Comparison of ENCODE assay signal across 12 mouse cellular contexts in the genomic region with DNA sequence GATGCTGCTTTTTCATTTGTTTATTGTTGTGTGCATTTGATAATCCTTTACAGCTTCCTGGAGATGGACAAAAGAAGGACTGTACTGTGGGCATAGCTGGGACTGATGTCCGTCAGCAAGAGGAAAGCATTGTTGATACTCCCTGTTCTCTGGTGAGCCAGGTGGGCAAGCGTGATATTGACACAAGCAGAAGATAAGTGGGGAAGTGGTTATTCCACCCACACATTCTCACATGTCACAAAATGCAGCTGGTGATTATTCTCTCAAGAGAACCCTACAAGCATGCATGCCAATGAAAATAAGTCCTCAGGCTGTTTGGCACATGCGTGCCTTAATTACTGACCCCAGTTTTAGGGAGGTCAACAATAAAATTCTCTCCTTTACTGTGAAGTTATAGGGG.
DNase-seq lines count a peak whose midpoint lies in the region; ATAC-seq lines count a peak whose summit lies in the region.
"Had no signal": no experiment of that assay in that cellular context is flagged by ENCODE, and none has a peak within 500 bp of the region (broad histone marks: within the 10 kb centered on the region; RNA-seq: fewer than 3 reads in every experiment).

No protein-coding gene starts in this region.

- H3K27ac ChIP-seq in forebrain, embryonic 14.5 days (ENCODE audit: low read depth, low read length): no peak overlapping the region
- no peak overlapping the region for H3K27ac ChIP-seq in forebrain, embryonic 12.5 days
- H3K27ac ChIP-seq in hindbrain, embryonic 10.5 days: no peak overlapping the region
- H3K27ac ChIP-seq: hindbrain, embryonic 12.5 days; limb, embryonic 15.5 days; midbrain, embryonic 12.5 days had no signal

- no peaks in the 10 kb centered on the region for H3K4me1 ChIP-seq in forebrain, embryonic 14.5 days (ENCODE audit: control insufficient read depth, insufficient read depth, low read length)
- H3K4me1 ChIP-seq in forebrain, embryonic 12.5 days: 0 out of 2 replicates have a peak, but pooled peaks cover 3% of the 10 kb centered on the region
- H3K4me1 ChIP-seq in hindbrain, embryonic 10.5 days (replicated peaks): no peaks in the 10 kb centered on the region
- H3K4me1 ChIP-seq: hindbrain, embryonic 12.5 days; limb, embryonic 15.5 days had no signal

- H3K9ac ChIP-seq in forebrain, embryonic 14.5 days (ENCODE audit: low read length): no peak overlapping the region
- no peak overlapping the region for H3K9ac ChIP-seq in forebrain, embryonic 12.5 days
- H3K9ac ChIP-seq: hindbrain, embryonic 12.5 days; limb, embryonic 15.5 days; midbrain, embryonic 12.5 days had no signal

- no peaks in the 10 kb centered on the region for H3K27me3 ChIP-seq in forebrain, embryonic 14.5 days (replicated peaks; ENCODE audit: control insufficient read depth, insufficient read depth, low read length)
- H3K27me3 ChIP-seq in forebrain, embryonic 12.5 days: no peaks in the 10 kb centered on the region
- no peaks in the 10 kb centered on the region for H3K27me3 ChIP-seq in hindbrain, embryonic 10.5 days (ENCODE audit: insufficient read depth, poor library complexity, severe bottlenecking)
- H3K27me3 ChIP-seq: hindbrain, embryonic 12.5 days; limb, embryonic 15.5 days; midbrain, embryonic 12.5 days had no signal

- no peak overlapping the region for H3K4me2 ChIP-seq in forebrain, embryonic 14.5 days (ENCODE audit: low read length)
- H3K4me2 ChIP-seq in forebrain, embryonic 12.5 days: no peak overlapping the region
- H3K4me2 ChIP-seq: hindbrain, embryonic 12.5 days; limb, embryonic 15.5 days; midbrain, embryonic 12.5 days had no signal

- H3K4me3 ChIP-seq in forebrain, embryonic 14.5 days (ENCODE audit: low read depth, low read length): no peak overlapping the region
- H3K4me3 ChIP-seq in forebrain, embryonic 12.5 days (replicated peaks): no peak overlapping the region
- H3K4me3 ChIP-seq in hindbrain, embryonic 10.5 days: no peak overlapping the region
- H3K4me3 ChIP-seq: hindbrain, embryonic 12.5 days; limb, embryonic 15.5 days; midbrain, embryonic 12.5 days had no signal

- no peaks in the 10 kb centered on the region for H3K9me3 ChIP-seq in forebrain, embryonic 14.5 days (replicated peaks; ENCODE audit: control insufficient read depth, low read length)
- H3K9me3 ChIP-seq in forebrain, embryonic 12.5 days: no peaks in the 10 kb centered on the region
- H3K9me3 ChIP-seq in hindbrain, embryonic 10.5 days: no peaks in the 10 kb centered on the region
- H3K9me3 ChIP-seq: hindbrain, embryonic 12.5 days; limb, embryonic 15.5 days; midbrain, embryonic 12.5 days had no signal

- H3K36me3 ChIP-seq in forebrain, embryonic 14.5 days (ENCODE audit: control insufficient read depth, insufficient read depth, low read length): no peaks in the 10 kb centered on the region
- H3K36me3 ChIP-seq in forebrain, embryonic 12.5 days (replicated peaks): no peaks in the 10 kb centered on the region
- no peaks in the 10 kb centered on the region for H3K36me3 ChIP-seq in hindbrain, embryonic 10.5 days
- H3K36me3 ChIP-seq: hindbrain, embryonic 12.5 days; limb, embryonic 15.5 days; midbrain, embryonic 12.5 days had no signal

- peak; percentile 44; the same call in 1 of the 2 replicates for ATAC-seq in forebrain, embryonic 14.5 days
- ATAC-seq in forebrain, embryonic 12.5 days (ENCODE audit: low FRiP score): no peak
- peak; percentile 92 for ATAC-seq in common myeloid progenitor, adult 5-6 weeks (replicated peaks; ENCODE audit: low read depth, poor library complexity, severe bottlenecking)

- DNase-seq in forebrain, embryonic 14.5 days (ENCODE audit: low spot score): peak; percentile 27
- DNase-seq in 416B (ENCODE audit: low read depth): peak; percentile 56
- DNase-seq in kidney, postnatal 4 days: peak; percentile 2
- DNase-seq in hindbrain, embryonic 10.5 days (ENCODE audit: low spot score): no peak
- no peak for DNase-seq in layer of hippocampus, postnatal 14 days (ENCODE audit: low spot score in 2 of 2)
- no peak for DNase-seq in adrenal gland, adult 2 months
- DNase-seq: layer of hippocampus, adult 9-11 months had no signal

- WGBS in forebrain, embryonic 14.5 days: 51% methylated on average over 3 of the region's 3 CpGs
- WGBS in forebrain, embryonic 12.5 days: 58% methylated on average over 3 of the region's 3 CpGs
- WGBS in hindbrain, embryonic 10.5 days: 64% methylated on average over 3 of the region's 3 CpGs

Comparison
In these comparisons a context has a peak if more than half of its experiments do, and no peak if none do; other contexts are left out.
1. DNase-seq: peak in forebrain, embryonic 14.5 days (single experiment), 416B (single experiment) and kidney, postnatal 4 days (2 of 2); none in hindbrain, embryonic 10.5 days (single experiment), layer of hippocampus, postnatal 14 days (0 of 2) and adrenal gland, adult 2 months (single experiment).